Mouse (Mus musculus) heart, embryonic 11.5 days (tissue): ENCODE data around the gene Mrpl4. TPM values are rescaled to one million over a fixed set of nuclear protein-coding genes. Genes with fewer than 3 reads are reported as not detected.

ENCODE experiments used
- ATAC-seq: fragments of 200-750 bp; cut with Nextera tagmentation; replicated peaks from 2 replicates; pipeline ENCODE4 v1.8.0; 2017; ENCODE audit warnings: moderate library complexity; ENCODE audit not compliant: insufficient number of reproducible peaks, low FRiP score, low TSS enrichment
- H3K27ac ChIP-seq: fragments of 300-500 bp; sonication (generic); 2 replicates; pipeline ENCODE4 v1.5.1; 2014; ENCODE audit warnings: mild to moderate bottlenecking, low read depth, low read length
- H3K27me3 ChIP-seq: fragments of 300-500 bp; sonication (generic); 2 replicates; pipeline ENCODE4 v1.6.1; 2014; ENCODE audit warnings: mild to moderate bottlenecking, low read length, mixed read lengths; ENCODE audit not compliant: control insufficient read depth, insufficient read depth
- H3K36me3 ChIP-seq: fragments of 300-500 bp; sonication (generic); 2 replicates; pipeline ENCODE4 v1.6.1; 2014; ENCODE audit warnings: mild to moderate bottlenecking, low read length, moderate library complexity, mixed read lengths; ENCODE audit not compliant: control insufficient read depth, insufficient read depth
- H3K4me1 ChIP-seq: fragments of 300-500 bp; sonication (generic); 2 replicates; pipeline ENCODE4 v1.6.1; 2014; ENCODE audit warnings: low read length; ENCODE audit not compliant: control insufficient read depth, insufficient read depth
- H3K4me2 ChIP-seq: fragments of 300-500 bp; sonication (generic); 2 replicates; pipeline ENCODE4 v1.6.1; 2014; ENCODE audit warnings: mild to moderate bottlenecking, moderate library complexity
- H3K4me3 ChIP-seq: fragments of 300-500 bp; sonication (generic); 2 replicates; pipeline ENCODE4 v1.5.1; 2014; ENCODE audit warnings: low read depth, low read length
- H3K9ac ChIP-seq: fragments of 300-500 bp; sonication (generic); 2 replicates; pipeline ENCODE4 v1.6.1; 2014; ENCODE audit warnings: mild to moderate bottlenecking, low read depth, low read length, moderate library complexity
- H3K9me3 ChIP-seq: fragments of 300-500 bp; sonication (generic); replicated peaks from 2 replicates; pipeline ENCODE4 v1.6.1; 2016; ENCODE audit warnings: low read length; ENCODE audit not compliant: control insufficient read depth
- WGBS: fragments of 180-500 bp; shearing (Covaris S2); extraction: QIAGEN DNeasy Blood & Tissue Kit; methylation state at CpG from one replicate; pipeline ENCODE4 v1.1.7; 2014; ENCODE audit not compliant: insufficient replicate concordance; 5-methylcytosine and 5-hydroxymethylcytosine counted together
- polyA plus RNA-seq: library from polyadenylated mRNA; unstranded; fragments of >200 nt; fragmentation: Nextera tagmentation; extraction: Ambion mirVana; gene quantifications from 2 replicates; pipeline ENCODE4 v1.2.1, GENCODE M21; 2014

Gene Mrpl4
- polyA plus RNA-seq, 1 experiment from 2014 or later, result 147 TPM

- H3K4me3 ChIP-seq, result peak overlapping the region; percentile 56; the same call in 1 of the 2 replicates
- H3K36me3 ChIP-seq, result no peaks in the 10 kb centered on the region
- H3K27ac ChIP-seq, result no peak overlapping the region
- H3K9ac ChIP-seq, result no peak overlapping the region; the same call in 1 of the 2 replicates
- peaks cover 48% of the 10 kb centered on the region for H3K4me1 ChIP-seq
- no peak for ATAC-seq
- peak overlapping the region; percentile 94 for H3K4me2 ChIP-seq
- H3K27me3 ChIP-seq, result peaks cover 79% of the 10 kb centered on the region
- no peaks in the 10 kb centered on the region for H3K9me3 ChIP-seq
- 6% methylated on average over 7 of the region's 7 CpGs for WGBS
Measured at GRCm38 (mm10) chr9:21032491-21032890, 30.0 kb downstream of the Mrpl4 start.

DNA sequence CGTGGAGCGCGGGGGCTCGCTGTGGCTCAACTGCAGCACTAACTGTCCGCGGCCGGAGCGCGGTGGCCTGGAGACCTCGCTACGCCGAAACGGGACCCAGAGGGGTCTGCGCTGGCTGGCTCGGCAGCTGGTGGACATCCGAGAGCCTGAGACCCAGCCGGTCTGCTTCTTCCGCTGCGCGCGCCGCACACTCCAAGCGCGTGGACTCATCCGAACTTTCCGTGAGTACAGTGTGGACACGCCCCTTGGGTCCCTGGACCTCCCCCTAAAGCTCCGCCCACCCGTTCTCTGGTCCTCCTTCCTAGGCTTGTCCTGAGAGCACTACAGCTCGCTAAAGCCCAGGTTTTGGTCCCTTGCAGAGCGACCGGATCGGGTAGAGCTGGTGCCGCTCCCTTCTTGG lies 30.6 kb downstream of the Mrpl4 start:
- 1% methylated on average over 34 of the region's 34 CpGs for WGBS
- Histone ChIP-seq H3K27ac (no peak overlapping the region), H3K4me1 (peaks cover 52% of the 10 kb centered on the region)

DNA sequence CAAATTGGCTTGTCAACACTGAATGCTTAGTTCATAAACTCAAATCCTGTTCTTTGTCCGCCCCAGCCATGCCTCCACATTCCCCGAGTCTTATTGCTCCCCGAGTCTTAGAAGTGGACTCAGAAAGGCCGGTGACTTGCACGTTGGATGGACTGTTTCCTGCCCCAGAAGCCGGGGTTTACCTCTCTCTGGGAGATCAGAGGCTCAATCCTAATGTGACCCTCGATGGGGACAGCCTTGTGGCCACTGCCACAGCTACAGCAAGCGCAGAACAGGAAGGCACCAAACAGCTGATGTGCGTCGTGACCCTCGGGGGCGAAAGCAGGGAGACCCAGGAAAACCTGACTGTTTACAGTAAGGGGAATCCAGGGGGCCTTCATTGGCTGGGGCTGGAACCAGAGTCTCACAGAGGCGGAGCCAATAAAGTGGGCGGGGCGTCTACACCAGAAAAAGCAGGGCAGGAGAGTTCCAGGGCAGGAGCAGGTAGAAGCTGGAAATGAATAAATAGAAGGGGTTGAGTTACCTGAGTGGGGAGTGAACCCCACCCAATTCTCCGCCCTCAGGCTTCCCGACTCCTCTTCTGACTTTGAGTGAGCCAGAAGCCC lies 32.0 kb downstream of the Mrpl4 start:
- WGBS, result 4% methylated on average over 17 of the region's 17 CpGs
- peaks cover 48% of the 10 kb centered on the region for H3K4me1 ChIP-seq

More for the DNA sequence above, 30.6 kb downstream of the Mrpl4 start:
- Histone ChIP-seq H3K4me2 (peak overlapping the region; percentile 94), H3K27me3 (peaks cover 79% of the 10 kb centered on the region), H3K4me3 (peak overlapping the region; percentile 51), H3K9ac (peak overlapping the region; percentile 67), H3K9me3 (no peaks in the 10 kb centered on the region), H3K36me3 (no peaks in the 10 kb centered on the region)
- peak; percentile 64 for ATAC-seq

DNA sequence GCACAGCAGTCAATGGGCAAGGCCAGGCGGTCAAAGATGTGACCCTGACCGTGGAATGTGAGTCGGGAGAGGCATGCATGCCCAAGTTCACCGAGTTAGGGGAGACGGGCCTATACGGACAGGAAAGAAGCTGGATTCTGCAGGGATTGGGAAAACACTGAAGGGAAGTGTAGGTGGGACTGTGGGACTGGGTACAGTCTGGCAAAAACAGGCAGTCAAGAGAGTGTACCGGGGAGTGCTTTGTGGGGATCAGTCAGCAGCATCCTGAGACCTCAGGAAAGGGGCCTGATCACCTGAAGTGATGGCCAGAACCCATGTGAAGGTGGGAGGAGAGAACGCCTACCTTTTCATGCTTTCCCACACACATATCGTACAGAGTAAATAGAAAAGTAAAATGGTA lies 33.0 kb downstream of the Mrpl4 start:
- no peak for ATAC-seq
- Histone ChIP-seq H3K4me3 (no peak overlapping the region; the same call in 1 of the 2 replicates), H3K27ac (no peak overlapping the region), H3K4me2 (no peak overlapping the region), H3K4me1 (peaks cover 38% of the 10 kb centered on the region), H3K9me3 (no peaks in the 10 kb centered on the region), H3K27me3 (peaks cover 86% of the 10 kb centered on the region), H3K9ac (no peak overlapping the region), H3K36me3 (no peaks in the 10 kb centered on the region)
- 22% methylated on average over 9 of the region's 9 CpGs for WGBS

More for the DNA sequence above, 32.0 kb downstream of the Mrpl4 start:
- H3K4me3 ChIP-seq, result no peak overlapping the region
- no peak overlapping the region for H3K9ac ChIP-seq
- no peaks in the 10 kb centered on the region for H3K36me3 ChIP-seq
- no peak overlapping the region for H3K27ac ChIP-seq
- H3K4me2 ChIP-seq, result 0 out of 2 replicates have a peak overlapping the region, but pooled peaks have one; percentile 19
- no peak for ATAC-seq
- peaks cover 79% of the 10 kb centered on the region for H3K27me3 ChIP-seq
- no peaks in the 10 kb centered on the region for H3K9me3 ChIP-seq

DNA sequence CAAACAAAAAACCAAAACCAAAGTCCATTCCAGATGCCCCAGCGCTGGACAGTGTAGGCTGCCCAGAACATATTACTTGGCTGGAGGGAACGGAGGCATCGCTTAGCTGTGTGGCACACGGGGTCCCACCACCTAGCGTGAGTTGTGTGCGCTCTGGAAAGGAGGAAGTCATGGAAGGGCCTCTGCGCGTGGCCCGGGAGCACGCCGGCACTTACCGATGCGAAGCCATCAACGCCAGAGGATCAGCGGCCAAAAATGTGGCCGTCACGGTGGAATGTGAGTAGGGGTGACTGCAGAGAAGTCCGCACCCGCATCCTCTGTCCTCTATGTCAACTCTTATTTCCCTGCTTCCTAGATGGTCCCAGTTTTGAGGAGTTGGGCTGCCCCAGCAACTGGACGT lies 33.6 kb downstream of the Mrpl4 start:
- peaks cover 34% of the 10 kb centered on the region for H3K4me1 ChIP-seq
- WGBS, result 8% methylated on average over 20 of the region's 20 CpGs
- ATAC-seq, result no peak

GRCm38 (mm10) chr9:21036666-21037065 lies 34.1 kb downstream of the Mrpl4 start:
- H3K9ac ChIP-seq, result no peak overlapping the region

More for the DNA sequence above, 33.6 kb downstream of the Mrpl4 start:
- peaks cover 86% of the 10 kb centered on the region for H3K27me3 ChIP-seq
- H3K9me3 ChIP-seq, result no peaks in the 10 kb centered on the region
- peak overlapping the region; percentile 32 for H3K4me3 ChIP-seq
- no peaks in the 10 kb centered on the region for H3K36me3 ChIP-seq
- no peak overlapping the region for H3K27ac ChIP-seq
- H3K4me2 ChIP-seq, result peak overlapping the region; percentile 59; the same call in 1 of the 2 replicates
- no peak overlapping the region for H3K9ac ChIP-seq

GRCm38 (mm10) chr9:21037481-21037891 lies 34.9 kb downstream of the Mrpl4 start:
- 2% methylated on average over 31 of the region's 31 CpGs for WGBS
- Histone ChIP-seq H3K27ac (no peak overlapping the region), H3K27me3 (peaks cover 73% of the 10 kb centered on the region), H3K9ac (peak overlapping the region; percentile 52), H3K4me1 (peaks cover 24% of the 10 kb centered on the region), H3K9me3 (no peaks in the 10 kb centered on the region), H3K4me3 (peak overlapping the region; percentile 32), H3K4me2 (peak overlapping the region; percentile 59), H3K36me3 (no peaks in the 10 kb centered on the region)
- no peak; the same call in 1 of the 2 replicates for ATAC-seq

More at GRCm38 (mm10) chr9:21036666-21037065, 34.1 kb downstream of the Mrpl4 start:
- H3K4me3 ChIP-seq, result peak overlapping the region; percentile 32
- H3K27ac ChIP-seq, result no peak overlapping the region
- peak overlapping the region; percentile 59 for H3K4me2 ChIP-seq
- H3K27me3 ChIP-seq, result peaks cover 81% of the 10 kb centered on the region
- H3K4me1 ChIP-seq, result peaks cover 30% of the 10 kb centered on the region
- WGBS, result 2% methylated on average over 22 of the region's 22 CpGs
- no peak for ATAC-seq
- H3K9me3 ChIP-seq, result no peaks in the 10 kb centered on the region
- no peaks in the 10 kb centered on the region for H3K36me3 ChIP-seq

- peaks cover 17% of the 10 kb centered on the region for H3K4me1 ChIP-seq
- no peak for ATAC-seq
- 56% methylated on average over 3 of the region's 3 CpGs for WGBS
- H3K9me3 ChIP-seq, result no peaks in the 10 kb centered on the region
- no peak overlapping the region for H3K27ac ChIP-seq
- no peak overlapping the region for H3K4me2 ChIP-seq
- H3K27me3 ChIP-seq, result peaks cover 51% of the 10 kb centered on the region
- H3K36me3 ChIP-seq, result no peaks in the 10 kb centered on the region
- H3K4me3 ChIP-seq, result no peak overlapping the region
- H3K9ac ChIP-seq, result no peak overlapping the region
Measured at GRCm38 (mm10) chr9:21039779-21040178, 37.2 kb downstream of the Mrpl4 start.

GRCm38 (mm10) chr9:21041308-21041707 lies 38.8 kb downstream of the Mrpl4 start:
- peaks cover 16% of the 10 kb centered on the region for H3K4me1 ChIP-seq
- no peak overlapping the region for H3K4me2 ChIP-seq
- H3K4me3 ChIP-seq, result no peak overlapping the region
- H3K9ac ChIP-seq, result no peak overlapping the region
- WGBS, result 40% methylated on average over 4 of the region's 4 CpGs
- no peak for ATAC-seq
- H3K27me3 ChIP-seq, result peaks cover 36% of the 10 kb centered on the region
- H3K27ac ChIP-seq, result no peak overlapping the region
- H3K9me3 ChIP-seq, result no peaks in the 10 kb centered on the region
- H3K36me3 ChIP-seq, result no peaks in the 10 kb centered on the region
